Mouse (Mus musculus) ES-Bruce4 (cell line): ENCODE results near the gene Peli1. TPM values are rescaled to one million over a fixed set of nuclear protein-coding genes. Genes with fewer than 3 reads are reported as not detected.

Experiments used
- H3K27ac ChIP-seq: 2 replicates; pipeline ENCODE4 v1.5.1; 2012; ENCODE audit warnings: low read length, inconsistent platforms; ENCODE audit not compliant: insufficient read depth
- H3K27me3 ChIP-seq: 2 replicates; pipeline ENCODE4 v1.6.1; 2012; ENCODE audit warnings: mild to moderate bottlenecking, low read length, inconsistent platforms; ENCODE audit not compliant: control insufficient read depth, poor library complexity, insufficient read depth, severe bottlenecking
- H3K36me3 ChIP-seq: 2 replicates; pipeline ENCODE4 v1.6.1; 2012; ENCODE audit warnings: inconsistent platforms, mild to moderate bottlenecking, low read length, moderate library complexity; ENCODE audit not compliant: control insufficient read depth, poor library complexity, insufficient read depth, severe bottlenecking
- H3K4me1 ChIP-seq: one replicate; pipeline ENCODE4 v1.8.1; 2011; ENCODE audit warnings: low read length; ENCODE audit not compliant: control insufficient read depth, insufficient read depth
- H3K4me3 ChIP-seq: 2 replicates; pipeline ENCODE4 v1.5.1; 2011; ENCODE audit warnings: low read depth, mild to moderate bottlenecking, low read length
- H3K9ac ChIP-seq: 2 replicates; pipeline ENCODE4 v1.6.1; 2012; ENCODE audit warnings: low read depth, mild to moderate bottlenecking, inconsistent platforms; ENCODE audit not compliant: poor library complexity, severe bottlenecking
- H3K9me3 ChIP-seq: replicated peaks from 2 replicates; pipeline ENCODE4 v1.6.1; 2012; ENCODE audit warnings: mild to moderate bottlenecking, low read length, inconsistent platforms; ENCODE audit not compliant: control insufficient read depth, poor library complexity, insufficient read depth, severe bottlenecking
- CTCF ChIP-seq: IDR thresholded peaks from one replicate; pipeline ENCODE4 v1.8.1; 2011; ENCODE audit warnings: low read depth, low read length
- EP300 ChIP-seq: IDR thresholded peaks from 2 replicates; pipeline ENCODE4 v1.6.1; 2011; ENCODE audit warnings: low read depth, low read length; ENCODE audit not compliant: insufficient read depth
- POLR2A ChIP-seq: IDR thresholded peaks from one replicate; pipeline ENCODE4 v1.8.1; 2011; ENCODE audit warnings: low read length; ENCODE audit not compliant: insufficient read depth
- polyA plus RNA-seq: library from polyadenylated mRNA; stranded (reverse); fragments of >200 nt; gene quantifications from 2 replicates; pipeline ENCODE4 v1.2.4, GENCODE M21; 2011; ENCODE audit warnings: low read depth; ENCODE audit not compliant: missing spikeins, insufficient read depth, insufficient read length

Gene Peli1
- polyA plus RNA-seq, 1 experiment = 41.0 TPM

DNA sequence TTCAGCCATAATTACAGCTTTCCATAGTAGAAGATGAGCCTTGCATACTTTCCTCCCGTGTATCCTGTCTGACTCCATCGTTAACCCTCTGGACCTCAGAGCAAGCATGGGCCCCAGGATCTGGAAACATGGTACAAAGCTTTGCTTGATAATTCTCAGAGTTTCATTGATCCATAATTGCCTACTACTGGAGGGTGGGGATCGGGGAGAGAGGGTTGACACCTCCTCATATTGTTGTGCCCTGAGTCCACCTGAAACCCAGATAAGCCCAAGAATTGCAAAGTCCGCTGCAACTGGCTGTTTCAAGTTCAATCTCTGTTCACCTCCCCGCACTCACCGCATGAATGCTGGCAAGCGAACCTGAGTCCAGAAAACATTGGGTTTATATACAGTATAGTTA, 72.1 kb downstream of the Peli1 start:
- Histone ChIP-seq H3K4me3 (no peak overlapping the region), H3K27me3 (no peaks in the 10 kb centered on the region), H3K9me3 (no peaks in the 10 kb centered on the region), H3K27ac (no peak overlapping the region), H3K9ac (no peak overlapping the region), H3K36me3 (no peaks in the 10 kb centered on the region), H3K4me1 (no peaks in the 10 kb centered on the region)
- TF ChIP-seq CTCF (no peak), EP300 (no peak), POLR2A (no peak)

DNA sequence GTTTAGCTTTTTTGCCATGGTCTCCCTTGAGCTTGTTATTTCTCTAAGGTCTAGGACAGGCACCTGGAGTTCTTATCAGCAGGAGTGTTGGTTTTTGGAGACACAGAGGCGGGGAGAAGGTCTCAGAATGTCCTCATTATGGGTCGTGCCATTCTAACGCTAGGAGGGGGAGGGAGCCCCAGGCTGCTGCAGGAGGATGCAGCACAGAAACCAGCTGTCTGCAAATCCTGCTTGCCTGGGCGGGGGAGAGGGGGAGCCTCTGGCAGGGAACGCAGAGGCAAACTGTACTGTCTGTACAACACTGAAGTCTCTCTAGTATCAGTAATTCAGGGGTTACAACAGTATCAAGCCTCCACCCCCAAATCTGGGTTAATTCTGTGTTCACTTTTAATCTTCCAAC, 72.6 kb downstream of the Peli1 start:
- no peak overlapping the region for H3K4me3 ChIP-seq
- H3K9ac ChIP-seq = no peak overlapping the region
- H3K27ac ChIP-seq = no peak overlapping the region
- peaks cover 1% of the 10 kb centered on the region for H3K4me1 ChIP-seq
- H3K9me3 ChIP-seq = no peaks in the 10 kb centered on the region
- H3K36me3 ChIP-seq = no peaks in the 10 kb centered on the region
- no peak for TF ChIP-seq POLR2A
- H3K27me3 ChIP-seq = no peaks in the 10 kb centered on the region

DNA sequence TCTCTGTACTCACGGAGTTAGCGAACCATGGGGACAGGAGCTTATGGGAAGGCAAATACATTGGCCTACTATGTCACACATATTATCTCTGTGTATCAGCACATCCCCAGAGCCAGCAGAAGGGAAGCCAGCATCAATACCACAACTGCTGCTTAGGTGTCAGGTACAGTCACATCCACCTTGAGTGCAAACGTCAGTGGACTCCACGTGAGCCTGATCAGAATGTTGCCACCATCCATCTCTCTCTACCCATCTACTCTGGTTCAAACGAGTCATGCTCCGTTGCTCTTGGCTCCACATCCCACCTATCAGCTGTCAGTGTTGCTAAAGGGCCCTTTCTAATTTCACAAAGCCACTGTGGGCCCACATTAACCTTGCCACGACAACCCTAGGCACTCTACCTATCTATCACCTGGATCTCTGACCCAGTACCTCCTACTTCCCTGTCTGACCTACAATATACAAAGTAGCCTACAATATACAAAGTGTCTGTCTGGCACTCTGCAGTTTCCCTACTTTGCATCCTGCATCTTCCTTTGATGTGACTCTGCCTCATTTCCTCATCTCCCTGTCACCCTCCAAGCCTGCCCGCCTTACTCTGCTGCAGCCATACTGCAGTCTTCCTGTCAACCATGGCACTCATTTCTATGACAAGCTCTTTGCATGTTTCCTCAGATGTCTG, 73.4 kb downstream of the Peli1 start:
- no peak for TF ChIP-seq EP300
- TF ChIP-seq CTCF = no peak
- no peak for TF ChIP-seq POLR2A
- no peak overlapping the region for H3K9ac ChIP-seq
- no peaks in the 10 kb centered on the region for H3K27me3 ChIP-seq
- peaks cover 3% of the 10 kb centered on the region for H3K4me1 ChIP-seq
- no peak overlapping the region for H3K4me3 ChIP-seq
- H3K27ac ChIP-seq = no peak overlapping the region
- no peaks in the 10 kb centered on the region for H3K9me3 ChIP-seq
- H3K36me3 ChIP-seq = no peaks in the 10 kb centered on the region

DNA sequence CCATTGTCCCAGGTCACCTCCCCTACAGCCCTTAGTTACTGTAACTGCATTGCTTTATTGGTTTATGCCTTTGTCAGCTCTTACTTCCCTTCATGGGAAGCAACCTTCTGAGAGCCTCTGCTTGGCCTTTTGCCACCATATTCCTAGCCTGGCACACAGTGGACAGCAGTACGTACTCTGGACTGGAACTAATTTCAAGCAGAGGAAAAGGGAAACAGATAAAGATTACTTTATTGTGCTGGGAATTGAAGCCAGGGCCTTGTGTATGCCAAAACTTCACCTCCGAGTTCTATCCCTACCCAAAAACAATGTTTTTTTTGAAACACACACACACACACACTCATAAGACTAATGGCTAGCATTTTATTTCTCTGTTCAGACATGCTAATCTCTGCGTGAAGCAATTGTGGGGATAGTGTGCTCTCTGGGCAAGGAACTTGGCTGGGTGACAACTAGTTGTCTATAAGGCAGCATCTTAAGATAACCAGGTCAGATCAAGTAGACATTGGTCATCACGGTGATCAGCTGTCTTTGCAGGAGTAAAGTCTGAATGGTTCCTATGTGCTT, 74.0 kb downstream of the Peli1 start:
- Histone ChIP-seq H3K27ac (no peak overlapping the region), H3K9me3 (no peaks in the 10 kb centered on the region), H3K4me3 (no peak overlapping the region), H3K27me3 (no peaks in the 10 kb centered on the region), H3K4me1 (peaks cover 3% of the 10 kb centered on the region), H3K9ac (no peak overlapping the region), H3K36me3 (no peaks in the 10 kb centered on the region)
- TF ChIP-seq CTCF (no peak), EP300 (no peak), POLR2A (no peak)

DNA sequence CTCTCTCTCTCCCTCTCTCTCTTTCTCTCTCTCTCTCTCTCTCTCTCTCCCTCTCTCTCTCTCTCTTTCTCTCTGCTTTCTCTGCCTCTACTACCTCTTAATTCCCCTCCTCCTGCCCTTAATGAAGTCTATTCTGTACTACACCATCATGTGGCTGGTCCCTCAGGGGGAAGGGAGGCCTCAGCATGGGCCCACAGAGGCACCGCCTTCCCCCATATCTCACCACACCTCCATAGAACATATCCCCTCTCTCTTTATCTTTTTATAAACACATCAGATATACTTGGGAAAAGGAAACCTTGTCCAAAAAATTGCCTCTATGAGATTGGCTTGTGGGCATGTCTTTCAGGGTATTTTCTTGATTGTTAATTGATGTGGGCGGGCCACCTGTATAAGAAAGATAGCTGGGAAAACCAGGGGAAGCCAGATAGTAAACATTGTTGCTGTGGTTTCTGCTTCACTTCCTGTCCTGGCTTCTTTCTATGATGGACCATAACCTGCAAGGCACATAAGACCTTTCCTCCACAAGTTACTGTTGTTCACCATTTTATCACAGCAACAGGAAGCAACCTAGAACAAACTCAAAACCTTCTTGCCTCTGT, 75.5 kb downstream of the Peli1 start:
- Histone ChIP-seq H3K27ac (no peak overlapping the region), H3K27me3 (no peaks in the 10 kb centered on the region), H3K36me3 (no peaks in the 10 kb centered on the region), H3K4me3 (no peak overlapping the region), H3K9me3 (no peaks in the 10 kb centered on the region; the same call in 1 of the 2 replicates), H3K4me1 (peaks cover 3% of the 10 kb centered on the region), H3K9ac (no peak overlapping the region)
- no peak for TF ChIP-seq CTCF
- TF ChIP-seq POLR2A = no peak
- no peak for TF ChIP-seq EP300
